ENCODE assay signal across 9 mouse cellular contexts in genomic region chr11:97098791-97099190, GRCm38 (mm10). TPM values are rescaled to one million over a fixed set of nuclear protein-coding genes. Genes with fewer than 3 reads are reported as not detected.
DNase-seq lines count a peak whose midpoint lies in the region; ATAC-seq and TF ChIP-seq lines count a peak whose summit lies in the region.
"Had no signal": no experiment of that assay in that cellular context is flagged by ENCODE, and none has a peak within 500 bp of the region (broad histone marks: within the 10 kb centered on the region; RNA-seq: fewer than 3 reads in every experiment).

No protein-coding gene starts in this region.

- ATAC-seq in liver, embryonic 12.5 days, result peak; percentile 24; the same call in 1 of the 2 replicates
- no peak for ATAC-seq in hindbrain, embryonic 13.5 days (ENCODE audit: low FRiP score)
- no peak for ATAC-seq in forebrain, embryonic 11.5 days (replicated peaks; ENCODE audit: low FRiP score)
- no peak for ATAC-seq in forebrain, postnatal 0 days

- peaks cover 66% of the 10 kb centered on the region for H3K27me3 ChIP-seq in liver, embryonic 12.5 days (replicated peaks)
- H3K27me3 ChIP-seq in hindbrain, embryonic 13.5 days, result peaks cover 39% of the 10 kb centered on the region
- H3K27me3 ChIP-seq in forebrain, embryonic 11.5 days (ENCODE audit: control insufficient read depth, insufficient read depth, low read length), result peaks cover 10% of the 10 kb centered on the region
- H3K27me3 ChIP-seq in forebrain, postnatal 0 days (ENCODE audit: insufficient read depth, low read length), result peaks cover 15% of the 10 kb centered on the region; the same call in 1 of the 2 replicates

- no peak for TF ChIP-seq CTCF in bone marrow macrophage, adult 2 months (IDR thresholded peaks at IDR 0.05; ENCODE audit: low read depth, low read length)
- TF ChIP-seq CTCF in forebrain, postnatal 0 days (IDR thresholded peaks at IDR 0.05; ENCODE audit: low read depth), result no peak

- 17% methylated on average over 18 of the region's 18 CpGs for WGBS in liver, embryonic 12.5 days (ENCODE audit: insufficient replicate concordance)
- 24% methylated on average over 18 of the region's 18 CpGs for WGBS in hindbrain, embryonic 13.5 days
- 22% methylated on average over 18 of the region's 18 CpGs for WGBS in forebrain, embryonic 11.5 days
- WGBS in forebrain, postnatal 0 days, result 24% methylated on average over 18 of the region's 18 CpGs

- no peak overlapping the region for H3K4me2 ChIP-seq in liver, embryonic 12.5 days
- H3K4me2 ChIP-seq in hindbrain, embryonic 13.5 days, result no peak overlapping the region
- H3K4me2 ChIP-seq in forebrain, embryonic 11.5 days (ENCODE audit: low read depth, low read length, severe bottlenecking), result no peak overlapping the region
- no peak overlapping the region for H3K4me2 ChIP-seq in forebrain, postnatal 0 days (ENCODE audit: low read depth)

- intact Hi-C loops in gastrocnemius, postnatal 14 days (cut with DNase I; ENCODE audit: low total_unique reads), result no loop called here
- intact Hi-C loops in heart, postnatal 25 days (cut with DNase I), result no loop called here

- H3K4me1 ChIP-seq in bone marrow macrophage, adult 2 months (ENCODE audit: control insufficient read depth, insufficient read depth, low read length), result no peaks in the 10 kb centered on the region; the same call in 1 of the 2 replicates
- H3K4me1 ChIP-seq in liver, embryonic 12.5 days, result peaks cover 3% of the 10 kb centered on the region; the same call in 1 of the 2 replicates
- no peaks in the 10 kb centered on the region for H3K4me1 ChIP-seq in hindbrain, embryonic 13.5 days (replicated peaks)
- no peaks in the 10 kb centered on the region for H3K4me1 ChIP-seq in forebrain, embryonic 11.5 days (replicated peaks; ENCODE audit: control insufficient read depth, insufficient read depth, low read length)
- H3K4me1 ChIP-seq in forebrain, postnatal 0 days (ENCODE audit: insufficient read depth), result no peaks in the 10 kb centered on the region

- no peak for TF ChIP-seq POLR2A in bone marrow macrophage, adult 2 months (IDR thresholded peaks at IDR 0.05; ENCODE audit: borderline replicate concordance, low read depth, low read length)

- H3K36me3 ChIP-seq in liver, embryonic 12.5 days, result no peaks in the 10 kb centered on the region
- H3K36me3 ChIP-seq in hindbrain, embryonic 13.5 days, result no peaks in the 10 kb centered on the region
- no peaks in the 10 kb centered on the region for H3K36me3 ChIP-seq in forebrain, embryonic 11.5 days (ENCODE audit: control insufficient read depth, insufficient read depth, low read length)
- H3K36me3 ChIP-seq in forebrain, postnatal 0 days (ENCODE audit: insufficient read depth), result no peaks in the 10 kb centered on the region

- peak overlapping the region; percentile 31; the same call in 1 of the 2 replicates for H3K4me3 ChIP-seq in bone marrow macrophage, adult 2 months (ENCODE audit: insufficient read depth, low read length)
- no peak overlapping the region for H3K4me3 ChIP-seq in liver, embryonic 12.5 days
- H3K4me3 ChIP-seq in hindbrain, embryonic 13.5 days, result no peak overlapping the region
- H3K4me3 ChIP-seq in forebrain, embryonic 11.5 days (ENCODE audit: low read depth, low read length), result no peak overlapping the region
- no peak overlapping the region for H3K4me3 ChIP-seq in forebrain, postnatal 0 days (ENCODE audit: low read depth, low read length)
- H3K4me3 ChIP-seq: myocyte had no signal

- H3K9me3 ChIP-seq in liver, embryonic 12.5 days (replicated peaks), result no peaks in the 10 kb centered on the region
- no peaks in the 10 kb centered on the region for H3K9me3 ChIP-seq in hindbrain, embryonic 13.5 days
- no peaks in the 10 kb centered on the region for H3K9me3 ChIP-seq in forebrain, embryonic 11.5 days (ENCODE audit: control insufficient read depth, low read length)
- H3K9me3 ChIP-seq in forebrain, postnatal 0 days (ENCODE audit: low read length), result no peaks in the 10 kb centered on the region

- H3K27ac ChIP-seq in bone marrow macrophage, adult 2 months (ENCODE audit: insufficient read depth, low read depth, low read length), result no peak overlapping the region
- no peak overlapping the region for H3K27ac ChIP-seq in liver, embryonic 12.5 days
- no peak overlapping the region for H3K27ac ChIP-seq in hindbrain, embryonic 13.5 days
- H3K27ac ChIP-seq in forebrain, embryonic 11.5 days (ENCODE audit: low read depth, low read length), result no peak overlapping the region
- no peak overlapping the region for H3K27ac ChIP-seq in forebrain, postnatal 0 days (ENCODE audit: low read depth, low read length)

- H3K9ac ChIP-seq in liver, embryonic 12.5 days, result no peak overlapping the region
- H3K9ac ChIP-seq in hindbrain, embryonic 13.5 days, result no peak overlapping the region
- no peak overlapping the region for H3K9ac ChIP-seq in forebrain, embryonic 11.5 days (ENCODE audit: low read length)
- no peak overlapping the region for H3K9ac ChIP-seq in forebrain, postnatal 0 days

- peak; percentile 70 for DNase-seq in gastrocnemius, postnatal 14 days
- peak; percentile 40 for DNase-seq in heart, postnatal 25 days (ENCODE audit: low spot score)
- no peak for DNase-seq in spleen, postnatal 14 days (ENCODE audit: low spot score in 2 of 2)
- DNase-seq in forebrain, embryonic 11.5 days (ENCODE audit: low spot score), result no peak
- no peak for DNase-seq in forebrain, postnatal 0 days

RNA-seq across cellular contexts. Expression of gene Tbx21, which starts 16.3 kb away (rescaled TPM):
- polyA plus RNA-seq in bone marrow macrophage, adult 2 months (2012; ENCODE audit: insufficient read depth, insufficient read length, missing spikeins), result not detected in 2 replicates
- 1 to 10 TPM in 1 of 2 experiments, under 1 TPM in 1; 0.97 to 1.4 TPM for total RNA-seq in gastrocnemius, postnatal 14 days (2021)
- total RNA-seq in heart, postnatal 25 days (2021), result not detected
- polyA plus RNA-seq in liver, embryonic 12.5 days (2016; fragmentation: Nextera tagmentation; extraction: Ambion mirVana), result not detected in 2 replicates
- 0.16 and 0.21 TPM in 2 replicates for polyA plus RNA-seq in hindbrain, embryonic 13.5 days (2015; fragmentation: Nextera tagmentation; extraction: Ambion mirVana)
- polyA plus RNA-seq in forebrain, embryonic 11.5 days (2014; fragmentation: Nextera tagmentation; extraction: Ambion mirVana), result 0.17 and 0.21 TPM in 2 replicates
- total RNA-seq in forebrain, postnatal 0 days (2014; rRNA removed), result 1.6 and 1.7 TPM in 2 replicates
- 2.2 and 2.9 TPM in 2 replicates for polyA plus RNA-seq in forebrain, postnatal 0 days (2015; fragmentation: Nextera tagmentation; extraction: Ambion mirVana)
- polyA plus RNA-seq: myocyte had no signal

RNA-seq across cellular contexts. Expression of gene Osbpl7, which starts 48.4 kb away (rescaled TPM):
- polyA plus RNA-seq in bone marrow macrophage, adult 2 months (2012; ENCODE audit: insufficient read depth, insufficient read length, missing spikeins), result 8.5 and 9.2 TPM in 2 replicates
- total RNA-seq in gastrocnemius, postnatal 14 days (2021), result 1 to 10 TPM; 2.7 to 3.3 TPM
- 1 to 10 TPM; 5.1 to 5.5 TPM for total RNA-seq in heart, postnatal 25 days (2021)
- 3.7 and 3.8 TPM in 2 replicates for polyA plus RNA-seq in liver, embryonic 12.5 days (2016; fragmentation: Nextera tagmentation; extraction: Ambion mirVana)
- polyA plus RNA-seq in hindbrain, embryonic 13.5 days (2015; fragmentation: Nextera tagmentation; extraction: Ambion mirVana), result 9.6 and 10.7 TPM in 2 replicates
- 6.7 and 7.7 TPM in 2 replicates for polyA plus RNA-seq in forebrain, embryonic 11.5 days (2014; fragmentation: Nextera tagmentation; extraction: Ambion mirVana)
- total RNA-seq in forebrain, postnatal 0 days (2014; rRNA removed), result 10.9 and 13.1 TPM in 2 replicates
- 7.4 and 8.3 TPM in 2 replicates for polyA plus RNA-seq in forebrain, postnatal 0 days (2015; fragmentation: Nextera tagmentation; extraction: Ambion mirVana)

RNA-seq across cellular contexts. Expression of gene Tbkbp1, which starts 52.5 kb away (rescaled TPM):
- 36.7 and 39.2 TPM in 2 replicates for polyA plus RNA-seq in bone marrow macrophage, adult 2 months (2012; ENCODE audit: insufficient read depth, insufficient read length, missing spikeins)
- total RNA-seq in gastrocnemius, postnatal 14 days (2021), result 1 to 10 TPM; 5.2 to 6.5 TPM
- 10 to 100 TPM; 13.3 to 16.7 TPM for total RNA-seq in heart, postnatal 25 days (2021)
- polyA plus RNA-seq in liver, embryonic 12.5 days (2016; fragmentation: Nextera tagmentation; extraction: Ambion mirVana), result 3.6 and 4.0 TPM in 2 replicates
- 7.3 and 8.2 TPM in 2 replicates for polyA plus RNA-seq in hindbrain, embryonic 13.5 days (2015; fragmentation: Nextera tagmentation; extraction: Ambion mirVana)
- 5.4 and 6.7 TPM in 2 replicates for polyA plus RNA-seq in forebrain, embryonic 11.5 days (2014; fragmentation: Nextera tagmentation; extraction: Ambion mirVana)
- 35.8 and 36.4 TPM in 2 replicates for total RNA-seq in forebrain, postnatal 0 days (2014; rRNA removed)
- polyA plus RNA-seq in forebrain, postnatal 0 days (2015; fragmentation: Nextera tagmentation; extraction: Ambion mirVana), result 9.2 and 9.9 TPM in 2 replicates

RNA-seq across cellular contexts. Expression of gene Mrpl10, which starts 57.4 kb away (rescaled TPM):
- 32.2 and 34.0 TPM in 2 replicates for polyA plus RNA-seq in bone marrow macrophage, adult 2 months (2012; ENCODE audit: insufficient read depth, insufficient read length, missing spikeins)
- total RNA-seq in gastrocnemius, postnatal 14 days (2021), result 10 to 100 TPM; 39.8 to 44.0 TPM
- total RNA-seq in heart, postnatal 25 days (2021), result 10 to 100 TPM; 81.0 to 85.2 TPM
- polyA plus RNA-seq in liver, embryonic 12.5 days (2016; fragmentation: Nextera tagmentation; extraction: Ambion mirVana), result 56.7 TPM in 2 replicates
- 59.4 and 62.0 TPM in 2 replicates for polyA plus RNA-seq in hindbrain, embryonic 13.5 days (2015; fragmentation: Nextera tagmentation; extraction: Ambion mirVana)
- polyA plus RNA-seq in forebrain, embryonic 11.5 days (2014; fragmentation: Nextera tagmentation; extraction: Ambion mirVana), result 76.4 and 76.6 TPM in 2 replicates
- total RNA-seq in forebrain, postnatal 0 days (2014; rRNA removed), result 41.6 and 55.5 TPM in 2 replicates
- 47.0 and 62.0 TPM in 2 replicates for polyA plus RNA-seq in forebrain, postnatal 0 days (2015; fragmentation: Nextera tagmentation; extraction: Ambion mirVana)

RNA-seq across cellular contexts. Expression of gene Lrrc46, which starts 57.6 kb away (rescaled TPM):
- not detected in 2 replicates for polyA plus RNA-seq in bone marrow macrophage, adult 2 months (2012; ENCODE audit: insufficient read depth, insufficient read length, missing spikeins)
- not detected for total RNA-seq in gastrocnemius, postnatal 14 days (2021)
- under 1 TPM in 1 of 2 experiments, not detected in 1; 0.50 TPM for total RNA-seq in heart, postnatal 25 days (2021)
- polyA plus RNA-seq in liver, embryonic 12.5 days (2016; fragmentation: Nextera tagmentation; extraction: Ambion mirVana), result 0.35 and 0.48 TPM in 2 replicates
- polyA plus RNA-seq in hindbrain, embryonic 13.5 days (2015; fragmentation: Nextera tagmentation; extraction: Ambion mirVana), result 3.2 and 5.6 TPM in 2 replicates
- 3.8 and 4.2 TPM in 2 replicates for polyA plus RNA-seq in forebrain, embryonic 11.5 days (2014; fragmentation: Nextera tagmentation; extraction: Ambion mirVana)
- total RNA-seq in forebrain, postnatal 0 days (2014; rRNA removed), result 1.0 and 1.6 TPM in 2 replicates
- 4.9 and 5.8 TPM in 2 replicates for polyA plus RNA-seq in forebrain, postnatal 0 days (2015; fragmentation: Nextera tagmentation; extraction: Ambion mirVana)

Comparison
In these comparisons a context has a peak if more than half of its experiments do, and no peak if none do; other contexts are left out.
1. DNase-seq: peak in gastrocnemius, postnatal 14 days (single experiment) and heart, postnatal 25 days (single experiment); none in spleen, postnatal 14 days (0 of 2), forebrain, embryonic 11.5 days (single experiment) and forebrain, postnatal 0 days (single experiment).